8 mouse cellular contexts compared by ENCODE assay signal in the genomic region with DNA sequence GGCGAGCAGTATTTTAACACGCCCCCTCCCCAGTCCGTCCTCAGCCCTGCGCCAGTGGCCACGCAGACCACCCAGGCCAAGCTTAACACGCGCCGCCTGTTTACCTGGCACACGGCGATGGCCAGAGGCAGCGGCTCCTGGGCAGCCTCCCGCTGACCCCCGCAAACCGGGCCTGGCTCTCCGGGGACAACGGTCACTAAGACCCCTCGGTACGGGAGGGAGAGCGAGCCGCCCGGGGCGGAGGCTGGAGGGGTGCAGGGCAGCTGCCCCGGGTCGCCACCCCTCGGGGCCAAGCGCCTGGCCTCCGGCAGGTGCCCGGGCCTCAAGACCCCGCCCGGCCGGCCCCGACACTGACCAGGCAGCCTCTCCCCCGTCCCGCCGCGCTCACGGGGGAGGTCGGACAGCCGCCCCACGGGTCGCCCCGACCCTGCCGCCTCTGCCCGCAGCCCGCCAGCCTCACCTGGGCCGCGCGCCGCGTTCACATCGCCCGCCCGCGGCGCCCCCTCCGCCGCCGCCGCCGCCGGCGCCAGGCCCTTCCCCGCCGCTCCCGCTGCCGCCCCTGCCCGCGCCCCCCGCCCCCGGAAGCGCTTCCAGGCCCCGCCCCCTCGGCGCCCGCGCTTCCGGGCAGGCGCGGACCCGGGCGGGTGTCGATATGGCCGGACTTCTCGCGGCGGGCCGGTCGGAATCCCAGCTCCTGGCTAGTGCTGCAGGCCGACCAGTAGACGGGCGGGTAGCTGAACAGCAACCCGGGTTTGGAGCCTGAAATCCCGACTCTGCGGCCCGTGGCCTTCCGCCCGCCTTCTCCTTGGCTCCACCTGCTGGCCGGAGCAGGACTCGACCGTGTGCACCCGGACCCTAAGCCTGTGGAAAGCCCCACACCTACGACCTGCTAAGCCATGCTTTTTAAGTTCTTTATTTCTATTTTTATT. TPM values are rescaled to one million over a fixed set of nuclear protein-coding genes. Genes with fewer than 3 reads are reported as not detected.
DNase-seq lines count a peak whose midpoint lies in the region; ATAC-seq lines count a peak whose summit lies in the region.

A gene (minus strand): TSS at position 554 of the 929 bp plus-strand sequence.

- peak within 1 kb of the TSS; percentile 100 for H3K4me3 ChIP-seq in embryonic facial prominence, embryonic 10.5 days
- H3K4me3 ChIP-seq in heart, embryonic 10.5 days: peak within 1 kb of the TSS; percentile 100
- peak within 1 kb of the TSS; percentile 89 for H3K4me3 ChIP-seq in kidney, embryonic 14.5 days (ENCODE audit: low read length)
- H3K4me3 ChIP-seq in liver, embryonic 15.5 days (replicated peaks): peak within 1 kb of the TSS; percentile 93
- H3K4me3 ChIP-seq in neural tube, embryonic 11.5 days (ENCODE audit: low read depth, low read length): peak within 1 kb of the TSS; percentile 87

- peak; percentile 54 to 67 for DNase-seq in CD8-positive naive resting alpha-beta T cell, adult 2 months (ENCODE audit: low read depth in 2 of 2, low spot score in 2 of 2)
- DNase-seq in adrenal gland, postnatal 14 days: peak; percentile 81
- DNase-seq in embryonic facial prominence, embryonic 10.5 days (ENCODE audit: low spot score): peak; percentile 85
- DNase-seq in heart, embryonic 10.5 days (ENCODE audit: low spot score): peak; percentile 85
- DNase-seq in neural tube, embryonic 11.5 days (ENCODE audit: low spot score): peak; percentile 83
- peak; percentile 81 for DNase-seq in thymus, postnatal 0 days (ENCODE audit: low spot score)

- peak within 1 kb of the TSS; percentile 92 for H3K27ac ChIP-seq in embryonic facial prominence, embryonic 10.5 days (replicated peaks)
- peak within 1 kb of the TSS; percentile 96 for H3K27ac ChIP-seq in heart, embryonic 10.5 days
- peak within 1 kb of the TSS; percentile 17; the same call in 1 of the 2 replicates for H3K27ac ChIP-seq in kidney, embryonic 14.5 days (ENCODE audit: low read depth, low read length)
- peak within 1 kb of the TSS; percentile 84 for H3K27ac ChIP-seq in liver, embryonic 15.5 days (replicated peaks)
- 0 out of 2 replicates have a peak within 1 kb of the TSS, but pooled peaks have one; percentile 39 for H3K27ac ChIP-seq in neural tube, embryonic 11.5 days (ENCODE audit: low read depth, low read length)

- no peaks in the 10 kb centered on the region for H3K9me3 ChIP-seq in embryonic facial prominence, embryonic 10.5 days
- no peaks in the 10 kb centered on the region for H3K9me3 ChIP-seq in heart, embryonic 10.5 days
- no peaks in the 10 kb centered on the region for H3K9me3 ChIP-seq in kidney, embryonic 14.5 days (ENCODE audit: control insufficient read depth, low read length)
- no peaks in the 10 kb centered on the region for H3K9me3 ChIP-seq in liver, embryonic 15.5 days (replicated peaks)
- no peaks in the 10 kb centered on the region for H3K9me3 ChIP-seq in neural tube, embryonic 11.5 days (ENCODE audit: control insufficient read depth, low read length)

- H3K27me3 ChIP-seq in embryonic facial prominence, embryonic 10.5 days (replicated peaks; ENCODE audit: low read depth, poor library complexity, severe bottlenecking): peaks cover 15% of the 10 kb centered on the region
- no peaks in the 10 kb centered on the region for H3K27me3 ChIP-seq in heart, embryonic 10.5 days (ENCODE audit: insufficient read depth, poor library complexity, severe bottlenecking)
- H3K27me3 ChIP-seq in kidney, embryonic 14.5 days (ENCODE audit: control insufficient read depth, insufficient read depth, low read length): no peaks in the 10 kb centered on the region
- H3K27me3 ChIP-seq in liver, embryonic 15.5 days: 0 out of 2 replicates have a peak, but pooled peaks cover 2% of the 10 kb centered on the region
- no peaks in the 10 kb centered on the region for H3K27me3 ChIP-seq in neural tube, embryonic 11.5 days (ENCODE audit: control insufficient read depth, insufficient read depth, low read length)

- WGBS in embryonic facial prominence, embryonic 10.5 days: under 1% methylated on average over 100 of the region's 102 CpGs
- under 1% methylated on average over 83 of the region's 102 CpGs for WGBS in heart, embryonic 10.5 days
- WGBS in kidney, embryonic 14.5 days: under 1% methylated on average over 67 of the region's 102 CpGs
- WGBS in liver, embryonic 15.5 days (ENCODE audit: insufficient replicate concordance): under 1% methylated on average over 84 of the region's 102 CpGs
- WGBS in neural tube, embryonic 11.5 days: under 1% methylated on average over 84 of the region's 102 CpGs

- H3K4me2 ChIP-seq in kidney, embryonic 14.5 days (replicated peaks; ENCODE audit: low read depth, low read length): peak within 1 kb of the TSS; percentile 66
- peak within 1 kb of the TSS; percentile 87 for H3K4me2 ChIP-seq in liver, embryonic 15.5 days
- peak within 1 kb of the TSS; percentile 89 for H3K4me2 ChIP-seq in neural tube, embryonic 11.5 days (ENCODE audit: low read depth)

- peak within 1 kb of the TSS; percentile 95 for H3K9ac ChIP-seq in kidney, embryonic 14.5 days (ENCODE audit: low read depth, low read length)
- H3K9ac ChIP-seq in liver, embryonic 15.5 days: peak within 1 kb of the TSS; percentile 78
- peak within 1 kb of the TSS; percentile 90 for H3K9ac ChIP-seq in neural tube, embryonic 11.5 days (ENCODE audit: low read length)

- peak; percentile 74 for ATAC-seq in kidney, embryonic 14.5 days (ENCODE audit: low FRiP score, low TSS enrichment)
- ATAC-seq in liver, embryonic 15.5 days (ENCODE audit: insufficient read depth): peak; percentile 66
- ATAC-seq in neural tube, embryonic 11.5 days (ENCODE audit: insufficient read depth, low FRiP score, low TSS enrichment): peak; percentile 79; the same call in 1 of the 2 replicates

- H3K36me3 ChIP-seq in embryonic facial prominence, embryonic 10.5 days (replicated peaks): peaks cover 23% of the 10 kb centered on the region
- peaks cover 9% of the 10 kb centered on the region; the same call in 1 of the 2 replicates for H3K36me3 ChIP-seq in heart, embryonic 10.5 days
- peaks cover 11% of the 10 kb centered on the region; the same call in 1 of the 2 replicates for H3K36me3 ChIP-seq in kidney, embryonic 14.5 days (ENCODE audit: control insufficient read depth, insufficient read depth, low read length)
- H3K36me3 ChIP-seq in liver, embryonic 15.5 days (replicated peaks): peaks cover 11% of the 10 kb centered on the region; the same call in 1 of the 2 replicates
- 0 out of 2 replicates have a peak, but pooled peaks cover 2% of the 10 kb centered on the region for H3K36me3 ChIP-seq in neural tube, embryonic 11.5 days (ENCODE audit: control insufficient read depth, insufficient read depth, low read length)

- H3K4me1 ChIP-seq in embryonic facial prominence, embryonic 10.5 days: peaks cover 45% of the 10 kb centered on the region
- peaks cover 35% of the 10 kb centered on the region for H3K4me1 ChIP-seq in heart, embryonic 10.5 days
- peaks cover 14% of the 10 kb centered on the region for H3K4me1 ChIP-seq in kidney, embryonic 14.5 days (ENCODE audit: control insufficient read depth, insufficient read depth, low read length)
- peaks cover 59% of the 10 kb centered on the region for H3K4me1 ChIP-seq in liver, embryonic 15.5 days (replicated peaks)
- H3K4me1 ChIP-seq in neural tube, embryonic 11.5 days (ENCODE audit: control insufficient read depth, insufficient read depth, low read length): peaks cover 14% of the 10 kb centered on the region

RNA-seq across cellular contexts. Expression of the gene that starts here (rescaled TPM):
- total RNA-seq in adrenal gland, postnatal 14 days (2021): 12.7 and 15.1 TPM in 2 replicates
- 7.4 and 7.5 TPM in 2 replicates for polyA plus RNA-seq in embryonic facial prominence, embryonic 10.5 days (2016; fragmentation: Nextera tagmentation; extraction: Ambion mirVana)
- 5.0 and 5.6 TPM in 2 replicates for polyA plus RNA-seq in heart, embryonic 10.5 days (2016; fragmentation: Nextera tagmentation; extraction: Ambion mirVana)
- polyA plus RNA-seq in kidney, embryonic 14.5 days (2014; fragmentation: Nextera tagmentation; extraction: Ambion mirVana): 3.5 and 8.1 TPM in 2 replicates
- polyA plus RNA-seq in liver, embryonic 15.5 days (2015; fragmentation: Nextera tagmentation; extraction: Ambion mirVana): 1.5 TPM in 2 replicates
- 8.8 and 9.2 TPM in 2 replicates for polyA plus RNA-seq in neural tube, embryonic 11.5 days (2014; fragmentation: Nextera tagmentation; extraction: Ambion mirVana)
- 3.3 and 3.7 TPM in 2 replicates for polyA plus RNA-seq in thymus, postnatal 0 days (2015; fragmentation: Nextera tagmentation; extraction: Ambion mirVana)

Comparison
In these comparisons a context has a peak if more than half of its experiments do, and no peak if none do; other contexts are left out.
1. Peak in every context shown above with its lines: DNase-seq, ATAC-seq, H3K4me3 ChIP-seq and H3K27ac ChIP-seq.
2. H3K27ac ChIP-seq: peak in every context shown above with its lines; median percentile 96 in heart, embryonic 10.5 days; 92 in embryonic facial prominence, embryonic 10.5 days; 84 in liver, embryonic 15.5 days; 39 in neural tube, embryonic 11.5 days; 17 in kidney, embryonic 14.5 days.